Mouse (Mus musculus) heart, postnatal 0 days (tissue): Measurements from ENCODE around the gene Xrcc4. TPM values are rescaled to one million over a fixed set of nuclear protein-coding genes. Genes with fewer than 3 reads are reported as not detected.

Experiments
- ATAC-seq: fragments of 200-750 bp; cut with Nextera tagmentation; 2 replicates; pipeline ENCODE4 v1.8.0; 2017; ENCODE audit warnings: low read depth, moderate number of reproducible peaks, moderate library complexity; ENCODE audit not compliant: insufficient read depth
- DNase-seq: peaks from one replicate; pipeline ENCODE4 v3.0.0-alpha.2; 2016; ENCODE audit warnings: low spot score
- H3K27ac ChIP-seq: fragments of 300-500 bp; sonication (generic); 2 replicates; pipeline ENCODE4 v1.5.1; 2014; ENCODE audit warnings: low read depth, mild to moderate bottlenecking
- H3K27me3 ChIP-seq: fragments of 300-500 bp; sonication (generic); 2 replicates; pipeline ENCODE4 v1.6.1; 2014; ENCODE audit warnings: low read length, mixed read lengths; ENCODE audit not compliant: control insufficient read depth, insufficient read depth
- H3K36me3 ChIP-seq: fragments of 300-500 bp; sonication (generic); replicated peaks from 2 replicates; pipeline ENCODE4 v1.6.1; 2014; ENCODE audit warnings: low read length, mixed read lengths; ENCODE audit not compliant: control insufficient read depth, insufficient read depth
- H3K4me1 ChIP-seq: fragments of 300-500 bp; sonication (generic); 2 replicates; pipeline ENCODE4 v1.6.1; 2014; ENCODE audit warnings: antibody characterized with exemption; ENCODE audit not compliant: control insufficient read depth, insufficient read depth
- H3K4me2 ChIP-seq: fragments of 300-500 bp; sonication (generic); 2 replicates; pipeline ENCODE4 v1.6.1; 2014; ENCODE audit warnings: low read depth, mild to moderate bottlenecking, low read length, moderate library complexity
- H3K4me3 ChIP-seq: fragments of 300-500 bp; sonication (generic); 2 replicates; pipeline ENCODE4 v1.5.1; 2014; ENCODE audit warnings: low read depth, low read length
- H3K9ac ChIP-seq: fragments of 300-500 bp; sonication (generic); replicated peaks from 2 replicates; pipeline ENCODE4 v1.6.1; 2014; ENCODE audit warnings: low read depth, low read length, mixed read lengths
- H3K9me3 ChIP-seq: fragments of 300-500 bp; sonication (generic); replicated peaks from 2 replicates; pipeline ENCODE4 v1.6.1; 2016; ENCODE audit warnings: low read length; ENCODE audit not compliant: control insufficient read depth
- CTCF ChIP-seq: IDR thresholded peaks from 2 replicates; pipeline ENCODE4 v1.5.1; 2016; ENCODE audit warnings: antibody characterized with exemption, control low read depth, low read depth
- EP300 ChIP-seq: IDR thresholded peaks from 2 replicates; pipeline ENCODE4 v1.6.1; 2016; ENCODE audit warnings: antibody characterized with exemption, low read depth
- WGBS: fragments of 180-500 bp; shearing (Covaris S2); extraction: QIAGEN DNeasy Blood & Tissue Kit; methylation state at CpG from one replicate; pipeline ENCODE4 v1.1.7; 2014; 5-methylcytosine and 5-hydroxymethylcytosine counted together
- polyA plus RNA-seq: library from polyadenylated mRNA; unstranded; fragments of >200 nt; fragmentation: Nextera tagmentation; extraction: Ambion mirVana; gene quantifications from 2 replicates; pipeline ENCODE4 v1.2.1, GENCODE M21; 2015
- total RNA-seq: library from RNA; depleted of rRNA; stranded (reverse); fragments of >200 nt; gene quantifications from 2 replicates; pipeline ENCODE4 v1.2.3, GENCODE M21; 2014; ENCODE audit warnings: low replicate concordance

Xrcc4 gene
- total and polyA plus RNA-seq, 2 experiments from 2014 or later, result 10.7 to 18.4 TPM

DNA sequence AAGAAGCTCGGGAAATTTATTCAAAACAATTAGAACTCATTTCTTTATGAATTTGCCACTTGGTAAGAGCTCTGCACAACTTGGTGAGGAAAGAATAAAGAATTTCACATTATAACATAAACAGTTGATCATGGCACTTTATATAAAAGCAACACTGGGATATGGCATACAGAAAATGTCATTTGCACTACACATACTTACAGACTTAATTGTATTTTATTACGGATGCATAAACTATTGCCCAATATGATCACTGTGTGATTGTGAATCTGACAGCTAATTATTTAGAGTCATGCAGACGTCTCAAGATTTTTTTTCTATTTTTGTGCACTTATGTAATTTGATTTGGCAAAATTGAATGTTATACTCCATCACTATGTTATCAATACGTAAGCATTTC lies 56.4 kb downstream of the Xrcc4 start:
- no peaks in the 10 kb centered on the region for H3K36me3 ChIP-seq
- H3K9me3 ChIP-seq, result no peaks in the 10 kb centered on the region
- TF ChIP-seq CTCF (no peak), EP300 (no peak)
- H3K4me1 ChIP-seq, result no peaks in the 10 kb centered on the region
- WGBS, result 66% methylated on average over 4 of the region's 4 CpGs
- no peaks in the 10 kb centered on the region for H3K27me3 ChIP-seq
- no peak for ATAC-seq
- no peak overlapping the region for H3K9ac ChIP-seq
- no peak overlapping the region for H3K27ac ChIP-seq
- H3K4me3 ChIP-seq, result no peak overlapping the region
- DNase-seq, result no peak
- no peak overlapping the region for H3K4me2 ChIP-seq

GRCm38 (mm10) chr13:90032523-90032922 lies 56.9 kb downstream of the Xrcc4 start:
- Histone ChIP-seq H3K9ac (no peak overlapping the region), H3K27me3 (no peaks in the 10 kb centered on the region), H3K27ac (0 out of 2 replicates have a peak overlapping the region, but pooled peaks have one; percentile 11), H3K4me2 (no peak overlapping the region), H3K36me3 (no peaks in the 10 kb centered on the region), H3K4me1 (no peaks in the 10 kb centered on the region), H3K9me3 (no peaks in the 10 kb centered on the region), H3K4me3 (no peak overlapping the region)
- DNase-seq, result no peak
- WGBS, result 32% methylated on average over 2 of the region's 2 CpGs
- TF ChIP-seq CTCF, result no peak
- no peak for TF ChIP-seq EP300
- no peak for ATAC-seq

DNA sequence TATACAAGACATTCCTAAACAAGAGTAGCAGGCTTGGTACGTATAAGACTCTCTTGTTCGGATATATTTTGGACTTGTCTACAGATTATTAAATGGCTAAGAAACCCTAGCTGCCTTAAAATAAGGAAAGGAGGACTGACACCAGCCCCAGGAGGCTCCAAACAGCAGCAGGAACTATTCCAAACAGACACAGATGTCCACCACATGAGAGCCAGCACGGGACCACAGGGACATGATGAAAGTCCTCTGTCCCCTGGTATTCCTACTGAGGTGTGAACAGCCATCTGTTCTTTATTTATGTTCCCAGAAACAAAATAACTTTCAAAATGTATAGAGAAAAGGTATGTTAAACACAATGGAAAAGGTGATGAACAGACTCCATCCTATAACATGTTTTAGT lies 58.5 kb downstream of the Xrcc4 start:
- Histone ChIP-seq H3K4me2 (no peak overlapping the region), H3K9ac (no peak overlapping the region), H3K27ac (no peak overlapping the region), H3K27me3 (no peaks in the 10 kb centered on the region), H3K4me3 (no peak overlapping the region), H3K9me3 (no peaks in the 10 kb centered on the region), H3K36me3 (no peaks in the 10 kb centered on the region), H3K4me1 (no peaks in the 10 kb centered on the region)
- DNase-seq (no peak), ATAC-seq (no peak)
- WGBS, result 71% methylated on average over 3 of the region's 3 CpGs
- TF ChIP-seq EP300 (no peak), CTCF (no peak)

DNA sequence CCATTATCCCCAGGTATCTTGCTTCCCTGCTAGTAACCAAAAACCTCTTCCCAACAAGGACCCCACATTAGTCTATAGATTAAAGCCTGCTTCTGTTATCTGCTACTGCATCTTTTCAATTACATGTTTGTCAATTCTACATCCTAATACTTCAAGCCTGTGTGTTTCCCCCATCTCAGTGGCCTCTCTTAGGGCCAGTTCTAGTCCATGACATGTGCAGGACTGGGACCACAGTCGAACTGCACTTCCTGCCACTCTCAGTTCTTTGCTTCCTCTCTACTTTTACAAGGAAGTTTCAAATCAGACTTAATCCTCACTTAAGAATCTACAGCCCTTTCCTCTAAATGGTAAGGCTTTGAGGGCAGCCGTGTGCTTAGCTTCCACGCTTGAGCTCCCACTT lies 76.8 kb downstream of the Xrcc4 start:
- peak overlapping the region; percentile 46 for H3K4me2 ChIP-seq
- TF ChIP-seq EP300 (no peak), CTCF (no peak)
- 13% methylated on average over 3 of the region's 3 CpGs for WGBS
- H3K36me3 ChIP-seq, result 0 out of 2 replicates have a peak, but pooled peaks cover 2% of the 10 kb centered on the region
- DNase-seq (no peak), ATAC-seq (peak; percentile 61)
- peaks cover 33% of the 10 kb centered on the region for H3K4me1 ChIP-seq
- peak overlapping the region; percentile 93 for H3K27ac ChIP-seq
- H3K9me3 ChIP-seq, result no peaks in the 10 kb centered on the region
- H3K9ac ChIP-seq, result no peak overlapping the region
- no peaks in the 10 kb centered on the region for H3K27me3 ChIP-seq
- H3K4me3 ChIP-seq, result peak overlapping the region; percentile 15; the same call in 1 of the 2 replicates

DNA sequence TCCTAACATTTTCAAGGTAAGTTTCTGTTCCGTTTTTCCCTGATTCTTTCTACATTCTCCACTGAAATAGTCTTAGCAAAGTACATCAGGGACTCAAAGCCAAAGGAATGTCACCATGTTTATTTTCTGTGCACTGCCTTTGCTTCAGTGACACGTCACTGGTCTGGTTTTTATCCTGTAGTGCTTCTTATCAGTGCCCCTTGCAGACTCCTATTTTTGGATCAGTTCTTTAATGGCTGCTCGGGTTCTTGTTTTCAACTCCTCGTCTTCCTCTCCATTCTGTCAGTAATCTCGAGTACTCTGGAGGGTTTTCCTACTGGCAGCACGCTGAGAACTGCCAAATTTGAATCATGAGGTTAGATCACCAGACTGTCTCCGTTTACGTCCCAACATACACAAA lies 77.2 kb downstream of the Xrcc4 start:
- ATAC-seq (peak; percentile 94), DNase-seq (peak; percentile 90)
- WGBS, result 6% methylated on average over 8 of the region's 8 CpGs
- 0 out of 2 replicates have a peak, but pooled peaks cover 2% of the 10 kb centered on the region for H3K36me3 ChIP-seq
- peaks cover 33% of the 10 kb centered on the region for H3K4me1 ChIP-seq
- H3K4me2 ChIP-seq, result peak overlapping the region; percentile 46
- no peaks in the 10 kb centered on the region for H3K9me3 ChIP-seq
- H3K9ac ChIP-seq, result no peak overlapping the region
- peak overlapping the region; percentile 15; the same call in 1 of the 2 replicates for H3K4me3 ChIP-seq
- peak overlapping the region; percentile 93 for H3K27ac ChIP-seq
- no peaks in the 10 kb centered on the region for H3K27me3 ChIP-seq
- TF ChIP-seq CTCF (no peak), EP300 (peak; percentile 94)

DNA sequence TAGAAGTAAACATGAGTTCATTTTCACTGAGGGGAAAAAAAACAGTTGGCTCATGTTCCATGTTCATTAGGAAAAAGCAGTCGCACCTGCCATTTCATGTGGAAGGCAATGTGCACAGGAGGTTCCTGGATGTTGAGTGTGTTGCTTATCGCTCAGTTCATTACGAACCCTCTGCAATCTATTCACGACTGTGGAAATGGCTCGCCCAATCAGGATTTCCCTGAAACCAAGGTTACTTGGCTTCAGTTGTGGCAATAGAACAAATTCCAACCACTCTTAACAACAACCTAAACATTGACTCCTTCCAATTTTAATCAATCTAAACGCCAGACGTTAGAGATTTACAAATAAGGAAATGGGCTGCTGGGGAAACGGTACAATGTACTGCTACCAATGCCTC lies 78.3 kb downstream of the Xrcc4 start:
- Histone ChIP-seq H3K4me3 (no peak overlapping the region), H3K9me3 (no peaks in the 10 kb centered on the region), H3K4me1 (peaks cover 33% of the 10 kb centered on the region), H3K36me3 (0 out of 2 replicates have a peak, but pooled peaks cover 2% of the 10 kb centered on the region), H3K4me2 (peak overlapping the region; percentile 46; the same call in 1 of the 2 replicates), H3K27me3 (no peaks in the 10 kb centered on the region), H3K27ac (peak overlapping the region; percentile 93), H3K9ac (no peak overlapping the region)
- ATAC-seq, result no peak
- peak; percentile 58 for DNase-seq
- WGBS, result 28% methylated on average over 8 of the region's 8 CpGs
- TF ChIP-seq EP300 (no peak), CTCF (no peak)
